Mouse (Mus musculus): ENCODE measurements around the gene Mrpl38.

GRCm38 (mm10) chr11:116117241-116117640 is 21.4 kb downstream of the Mrpl38 start:
- TF ChIP-seq POLR2A (IDR thresholded peaks at IDR 0.05; ENCODE audit: borderline replicate concordance, insufficient read depth, low read length) (no peak), CTCF (IDR thresholded peaks at IDR 0.05; ENCODE audit: borderline replicate concordance, insufficient read depth, low read depth, low read length) (no peak)
